Mouse (Mus musculus) myocyte (in vitro differentiated cells): ENCODE measurements around the gene Gm10964. TPM values are rescaled to one million over a fixed set of nuclear protein-coding genes. Genes with fewer than 3 reads are reported as not detected.

Experiments
- H3K27me3 ChIP-seq: one replicate; pipeline ENCODE4 v1.6.1; 2011; ENCODE audit not compliant: control insufficient read depth, insufficient read depth, insufficient read length
- H3K36me3 ChIP-seq: one replicate; pipeline ENCODE4 v1.6.1; 2011; ENCODE audit not compliant: control insufficient read depth, insufficient read depth
- H3K4me2 ChIP-seq: one replicate; pipeline ENCODE4 v1.6.1; 2011; ENCODE audit warnings: low read depth, control low read depth
- H3K4me3 ChIP-seq: one replicate; pipeline ENCODE4 v1.5.1; 2011; ENCODE audit warnings: mild to moderate bottlenecking, control low read depth, moderate library complexity
- H3K79me2 ChIP-seq: one replicate; pipeline ENCODE4 v1.6.1; 2011; ENCODE audit not compliant: control insufficient read depth, insufficient read depth
- H3ac ChIP-seq: one replicate; pipeline ENCODE4 v1.6.1; 2011; ENCODE audit not compliant: control insufficient read depth, insufficient read length
- CEBPB ChIP-seq: IDR thresholded peaks from 2 replicates; pipeline ENCODE4 v1.6.1; 2011; ENCODE audit warnings: mild to moderate bottlenecking, moderate library complexity; ENCODE audit not compliant: poor library complexity, insufficient read depth, severe bottlenecking
- E2F4 ChIP-seq: IDR thresholded peaks from one replicate; pipeline ENCODE4 v1.6.1; 2011; ENCODE audit warnings: mild to moderate bottlenecking, control low read depth, moderate library complexity; ENCODE audit not compliant: insufficient read depth
- MAX ChIP-seq: IDR thresholded peaks from one replicate; pipeline ENCODE4 v1.6.1; 2011; ENCODE audit warnings: low read depth, mild to moderate bottlenecking, control low read depth
- MYOD1 ChIP-seq, 3 experiments: IDR thresholded peaks; one replicate each; pipeline ENCODE4 v1.6.1; 2011; ENCODE audit warnings: control low read depth in 2 of 3, low read depth in 2 of 3, mild to moderate bottlenecking in 2 of 3, moderate library complexity in 1 of 3; ENCODE audit not compliant: insufficient read length in 2 of 3, control insufficient read depth in 1 of 3
- MYOG ChIP-seq, 3 experiments: IDR thresholded peaks; one replicate each; pipeline ENCODE4 v1.6.1; 2011; ENCODE audit warnings: control low read depth in 2 of 3, low read depth in 2 of 3, mild to moderate bottlenecking in 2 of 3; ENCODE audit not compliant: insufficient read length in 2 of 3, control insufficient read depth in 1 of 3, insufficient read depth in 1 of 3
- POLR2A ChIP-seq: IDR thresholded peaks from one replicate; pipeline ENCODE4 v1.6.1; 2011; ENCODE audit warnings: low read depth, mild to moderate bottlenecking, control low read depth, moderate library complexity; ENCODE audit not compliant: insufficient read length
- POLR2AphosphoS2 ChIP-seq: IDR thresholded peaks from one replicate; pipeline ENCODE4 v1.6.1; 2011; ENCODE audit warnings: low read depth, control low read depth; ENCODE audit not compliant: insufficient read length
- REST ChIP-seq: IDR thresholded peaks from one replicate; pipeline ENCODE4 v1.6.1; 2011; ENCODE audit warnings: mild to moderate bottlenecking, control low read depth, moderate library complexity; ENCODE audit not compliant: insufficient read depth, insufficient read length
- SRF ChIP-seq: IDR thresholded peaks from one replicate; pipeline ENCODE4 v1.6.1; 2011; ENCODE audit warnings: low read depth; ENCODE audit not compliant: control insufficient read depth, insufficient read length
- TCF12 ChIP-seq: IDR thresholded peaks from one replicate; pipeline ENCODE4 v1.6.1; 2011; ENCODE audit warnings: mild to moderate bottlenecking, control low read depth; ENCODE audit not compliant: poor library complexity, insufficient read depth, severe bottlenecking
- TCF3 ChIP-seq: IDR thresholded peaks from one replicate; pipeline ENCODE4 v1.6.1; 2011; ENCODE audit warnings: low read depth, control low read depth; ENCODE audit not compliant: insufficient read length
- USF1 ChIP-seq: IDR thresholded peaks from one replicate; pipeline ENCODE4 v1.6.1; 2011; ENCODE audit warnings: low read depth, mild to moderate bottlenecking, control low read depth, moderate library complexity
- polyA plus RNA-seq: library from polyadenylated mRNA; unstranded; fragments of >200 nt; fragmentation: generic; extraction: Trizol; gene quantifications from one replicate; pipeline ENCODE4 v1.2.1, GENCODE M21; 2012; ENCODE audit warnings: missing spikeins

Gm10964 gene
- polyA plus RNA-seq, 1 experiment, result not detected

- H3K27me3 ChIP-seq, result no peaks in the 10 kb centered on the region
- H3K4me3 ChIP-seq, result no peak overlapping the region
- no peak overlapping the region for H3ac ChIP-seq
- peak overlapping the region; percentile 27 for H3K4me2 ChIP-seq
- H3K79me2 ChIP-seq, result no peaks in the 10 kb centered on the region
- no peaks in the 10 kb centered on the region for H3K36me3 ChIP-seq
- TF ChIP-seq CEBPB (no peak), TCF12 (no peak), TCF3 (no peak), SRF (no peak), MYOD1 (IDR thresholded peaks at IDR 0.05; ENCODE audit: control insufficient read depth in 1 of 3, insufficient read length in 2 of 3, low read depth in 2 of 3) (peak in 2 of 3 experiments; percentile 71 to 80), REST (no peak)
Observed at GRCm38 (mm10) chr3:103726642-103727041, 12.5 kb upstream of the Gm10964 start.

GRCm38 (mm10) chr3:103727813-103728326, 11.3 kb upstream of the Gm10964 start:
- no peaks in the 10 kb centered on the region for H3K36me3 ChIP-seq
- H3ac ChIP-seq, result no peak overlapping the region
- no peak overlapping the region for H3K4me3 ChIP-seq
- TF ChIP-seq E2F4 (no peak), MYOD1 (IDR thresholded peaks at IDR 0.05; ENCODE audit: control insufficient read depth in 1 of 3, insufficient read length in 2 of 3, low read depth in 2 of 3) (peak; percentile 14 to 67 (median 62)), MYOG (IDR thresholded peaks at IDR 0.05; ENCODE audit: control insufficient read depth in 1 of 3, insufficient read depth in 1 of 3, insufficient read length in 2 of 3, low read depth in 2 of 3) (peak in 1 of 3 experiments; percentile 17)
- H3K27me3 ChIP-seq, result no peaks in the 10 kb centered on the region
- H3K79me2 ChIP-seq, result no peaks in the 10 kb centered on the region
- peak overlapping the region; percentile 16 for H3K4me2 ChIP-seq

- H3K4me3 ChIP-seq, result no peak overlapping the region
- H3K79me2 ChIP-seq, result no peaks in the 10 kb centered on the region
- no peak for TF ChIP-seq MAX
- no peaks in the 10 kb centered on the region for H3K36me3 ChIP-seq
- no peak overlapping the region for H3ac ChIP-seq
- H3K27me3 ChIP-seq, result no peaks in the 10 kb centered on the region
- H3K4me2 ChIP-seq, result no peak overlapping the region
Observed at GRCm38 (mm10) chr3:103729850-103730249, 9.3 kb upstream of the Gm10964 start.

GRCm38 (mm10) chr3:103732116-103732515, 7.0 kb upstream of the Gm10964 start:
- Histone ChIP-seq H3K27me3 (no peaks in the 10 kb centered on the region), H3K79me2 (peaks cover 2% of the 10 kb centered on the region), H3K4me3 (no peak overlapping the region), H3ac (no peak overlapping the region), H3K4me2 (no peak overlapping the region), H3K36me3 (no peaks in the 10 kb centered on the region)
- TF ChIP-seq MAX (no peak), REST (no peak), TCF12 (no peak), CEBPB (no peak), MYOG (IDR thresholded peaks at IDR 0.05; ENCODE audit: control insufficient read depth in 1 of 3, insufficient read depth in 1 of 3, insufficient read length in 2 of 3, low read depth in 2 of 3) (no peak), MYOD1 (IDR thresholded peaks at IDR 0.05; ENCODE audit: control insufficient read depth in 1 of 3, insufficient read length in 2 of 3, low read depth in 2 of 3) (no peak), E2F4 (no peak), POLR2AphosphoS2 (no peak), POLR2A (no peak), USF1 (no peak), TCF3 (no peak), SRF (no peak)

DNA sequence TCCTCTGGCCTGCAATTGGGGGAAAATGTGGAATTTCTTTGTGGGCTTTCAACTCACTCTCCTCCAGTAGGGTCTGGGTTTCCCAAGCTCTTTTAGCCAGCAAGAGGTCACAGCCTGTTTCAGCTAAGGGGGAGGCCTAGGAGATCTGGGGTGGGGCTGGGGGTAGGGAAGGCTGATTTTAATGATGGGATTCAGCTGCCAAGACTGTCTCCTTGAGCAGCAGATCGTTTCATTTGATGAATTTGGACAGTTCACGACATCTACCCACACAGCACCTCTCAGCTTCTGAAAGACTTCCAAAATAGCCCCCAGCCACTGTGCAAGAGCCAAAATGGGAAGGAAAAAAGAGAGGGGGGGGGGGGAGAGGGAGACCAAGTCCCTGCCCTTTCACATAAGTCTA, 6.0 kb upstream of the Gm10964 start:
- Histone ChIP-seq H3ac (no peak overlapping the region), H3K4me3 (no peak overlapping the region), H3K4me2 (no peak overlapping the region), H3K79me2 (peaks cover 8% of the 10 kb centered on the region), H3K36me3 (no peaks in the 10 kb centered on the region), H3K27me3 (no peaks in the 10 kb centered on the region)
- no peak for TF ChIP-seq SRF
- no peak for TF ChIP-seq MYOD1 (IDR thresholded peaks at IDR 0.05; ENCODE audit: control insufficient read depth in 1 of 3, insufficient read length in 2 of 3, low read depth in 2 of 3)
- no peak for TF ChIP-seq TCF3
- TF ChIP-seq MAX, result no peak
- TF ChIP-seq POLR2A, result no peak
- no peak for TF ChIP-seq CEBPB
- no peak for TF ChIP-seq MYOG (IDR thresholded peaks at IDR 0.05; ENCODE audit: control insufficient read depth in 1 of 3, insufficient read depth in 1 of 3, insufficient read length in 2 of 3, low read depth in 2 of 3)
- no peak for TF ChIP-seq POLR2AphosphoS2
- no peak for TF ChIP-seq TCF12
